Mouse (Mus musculus): ENCODE data around the gene Phkg2. TPM values are rescaled to one million over a fixed set of nuclear protein-coding genes. Genes with fewer than 3 reads are reported as not detected.

The Phkg2 gene
- total and polyA plus RNA-seq, 2 experiments from 2014 or later, result 23.1 to 44.1 TPM

- Histone ChIP-seq H3K9ac (replicated peaks; ENCODE audit: low read depth, low read length) (no peak overlapping the region), H3K9me3 (replicated peaks; ENCODE audit: control insufficient read depth, low read length) (no peaks in the 10 kb centered on the region), H3K27ac (ENCODE audit: low read depth) (no peak overlapping the region), H3K36me3 (replicated peaks; ENCODE audit: control insufficient read depth, insufficient read depth, low read length) (peaks cover 77% of the 10 kb centered on the region), H3K4me2 (ENCODE audit: low read depth, low read length) (no peak overlapping the region), H3K27me3 (ENCODE audit: control insufficient read depth, insufficient read depth, low read length) (no peaks in the 10 kb centered on the region), H3K4me3 (ENCODE audit: low read depth, low read length) (no peak overlapping the region), H3K4me1 (ENCODE audit: control insufficient read depth, insufficient read depth) (no peaks in the 10 kb centered on the region)
- DNase-seq (ENCODE audit: low spot score) (no peak), ATAC-seq (ENCODE audit: insufficient read depth, low read depth) (no peak)
- WGBS, result 91% methylated on average over 2 of the region's 2 CpGs
- TF ChIP-seq EP300 (IDR thresholded peaks at IDR 0.05; ENCODE audit: low read depth) (no peak), CTCF (IDR thresholded peaks at IDR 0.05; ENCODE audit: low read depth) (no peak)
Observed at GRCm38 (mm10) chr7:127602903-127603302, 29.8 kb downstream of the Phkg2 start.

DNA sequence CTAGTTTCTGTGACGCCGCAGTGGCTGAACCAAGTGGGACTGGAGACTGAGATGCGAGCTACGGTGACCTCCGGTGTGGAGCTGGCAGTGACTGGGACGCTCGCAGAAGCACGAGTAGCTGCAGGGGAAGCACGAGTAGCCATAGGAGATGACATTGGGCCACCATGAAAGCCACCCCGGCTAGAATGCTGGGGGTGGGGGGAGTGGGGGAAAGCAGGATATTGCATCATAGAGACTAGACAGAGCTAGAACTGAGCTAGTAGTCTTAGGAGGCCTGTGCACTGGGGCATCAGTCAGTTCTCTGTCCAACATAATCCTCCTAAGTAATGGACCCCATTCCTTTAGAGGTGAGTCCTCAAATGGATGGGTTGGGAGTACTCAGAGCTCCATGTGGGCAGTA lies 31.1 kb downstream of the Phkg2 start:
- Histone ChIP-seq H3K4me3 (ENCODE audit: low read depth, low read length) (no peak overlapping the region), H3K27ac (ENCODE audit: low read depth) (no peak overlapping the region), H3K9ac (replicated peaks; ENCODE audit: low read depth, low read length) (no peak overlapping the region), H3K27me3 (ENCODE audit: control insufficient read depth, insufficient read depth, low read length) (no peaks in the 10 kb centered on the region), H3K36me3 (replicated peaks; ENCODE audit: control insufficient read depth, insufficient read depth, low read length) (peaks cover 73% of the 10 kb centered on the region), H3K9me3 (replicated peaks; ENCODE audit: control insufficient read depth, low read length) (no peaks in the 10 kb centered on the region), H3K4me2 (ENCODE audit: low read depth, low read length) (no peak overlapping the region), H3K4me1 (ENCODE audit: control insufficient read depth, insufficient read depth) (no peaks in the 10 kb centered on the region)
- no peak for ATAC-seq (ENCODE audit: insufficient read depth, low read depth)
- WGBS, result 85% methylated on average over 10 of the region's 10 CpGs
- DNase-seq (ENCODE audit: low spot score), result no peak
- TF ChIP-seq EP300 (IDR thresholded peaks at IDR 0.05; ENCODE audit: low read depth) (no peak), CTCF (IDR thresholded peaks at IDR 0.05; ENCODE audit: low read depth) (no peak)

DNA sequence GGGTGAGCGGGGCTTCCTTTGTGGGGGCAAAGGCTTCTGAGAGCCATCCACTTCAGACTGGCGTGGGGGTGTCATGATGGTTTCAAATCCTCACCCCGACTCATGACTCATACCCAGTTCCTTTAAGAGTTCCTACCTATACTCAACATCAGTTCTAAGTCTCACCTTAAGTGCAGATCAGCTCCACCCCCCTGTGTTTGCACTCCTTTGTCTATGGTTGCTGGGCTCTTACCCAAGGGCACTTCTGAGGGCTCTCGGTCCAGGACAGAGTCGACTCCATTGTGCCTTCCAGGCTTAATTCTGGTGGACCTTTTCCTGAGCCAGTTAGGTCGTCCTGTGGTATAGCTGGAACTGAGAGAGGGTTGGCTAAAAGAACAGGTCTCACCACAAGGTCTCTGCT lies 34.0 kb downstream of the Phkg2 start:
- peaks cover 74% of the 10 kb centered on the region for H3K36me3 ChIP-seq (replicated peaks; ENCODE audit: control insufficient read depth, insufficient read depth, low read length)
- WGBS, result 80% methylated on average over 6 of the region's 6 CpGs
- H3K4me1 ChIP-seq (ENCODE audit: control insufficient read depth, insufficient read depth), result no peaks in the 10 kb centered on the region
- H3K4me3 ChIP-seq (ENCODE audit: low read depth, low read length), result no peak overlapping the region
- no peak for TF ChIP-seq EP300 (IDR thresholded peaks at IDR 0.05; ENCODE audit: low read depth)
- TF ChIP-seq CTCF (IDR thresholded peaks at IDR 0.05; ENCODE audit: low read depth), result no peak
- H3K27ac ChIP-seq (ENCODE audit: low read depth), result no peak overlapping the region
- no peaks in the 10 kb centered on the region for H3K27me3 ChIP-seq (ENCODE audit: control insufficient read depth, insufficient read depth, low read length)
- no peak overlapping the region for H3K9ac ChIP-seq (replicated peaks; ENCODE audit: low read depth, low read length)
- ATAC-seq (ENCODE audit: insufficient read depth, low read depth) (no peak), DNase-seq (ENCODE audit: low spot score) (no peak)
- no peaks in the 10 kb centered on the region for H3K9me3 ChIP-seq (replicated peaks; ENCODE audit: control insufficient read depth, low read length)
- H3K4me2 ChIP-seq (ENCODE audit: low read depth, low read length), result no peak overlapping the region

DNA sequence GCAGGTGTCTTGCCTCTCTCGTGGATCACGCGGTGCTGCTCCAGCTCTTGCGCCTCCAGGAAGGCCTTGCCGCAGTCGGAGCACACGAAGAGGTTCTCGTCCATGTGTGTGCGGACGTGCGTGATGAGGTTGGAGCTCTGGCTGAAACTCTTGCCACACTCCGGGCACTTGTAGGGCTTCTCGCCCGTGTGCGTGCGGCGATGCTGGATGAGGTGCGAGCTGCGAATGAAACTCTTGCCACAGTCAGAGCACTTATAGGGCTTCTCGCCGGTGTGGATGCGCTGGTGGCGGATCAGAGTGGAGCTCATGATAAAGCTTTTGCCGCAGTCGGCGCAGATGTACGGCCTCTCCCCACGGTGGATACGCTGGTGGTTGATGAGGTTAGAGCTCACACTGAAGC lies 37.9 kb downstream of the Phkg2 start:
- peaks cover 55% of the 10 kb centered on the region for H3K36me3 ChIP-seq (replicated peaks; ENCODE audit: control insufficient read depth, insufficient read depth, low read length)
- H3K9ac ChIP-seq (replicated peaks; ENCODE audit: low read depth, low read length), result no peak overlapping the region
- no peak for ATAC-seq (ENCODE audit: insufficient read depth, low read depth)
- no peak overlapping the region for H3K4me3 ChIP-seq (ENCODE audit: low read depth, low read length)
- H3K4me1 ChIP-seq (ENCODE audit: control insufficient read depth, insufficient read depth), result peaks cover 9% of the 10 kb centered on the region
- 96% methylated on average over 29 of the region's 29 CpGs for WGBS
- H3K27me3 ChIP-seq (ENCODE audit: control insufficient read depth, insufficient read depth, low read length), result no peaks in the 10 kb centered on the region
- H3K27ac ChIP-seq (ENCODE audit: low read depth), result no peak overlapping the region
- H3K4me2 ChIP-seq (ENCODE audit: low read depth, low read length), result no peak overlapping the region
- no peak for DNase-seq (ENCODE audit: low spot score)
- H3K9me3 ChIP-seq (replicated peaks; ENCODE audit: control insufficient read depth, low read length), result no peaks in the 10 kb centered on the region
- no peak for TF ChIP-seq EP300 (IDR thresholded peaks at IDR 0.05; ENCODE audit: low read depth)
- TF ChIP-seq CTCF (IDR thresholded peaks at IDR 0.05; ENCODE audit: low read depth), result no peak

DNA sequence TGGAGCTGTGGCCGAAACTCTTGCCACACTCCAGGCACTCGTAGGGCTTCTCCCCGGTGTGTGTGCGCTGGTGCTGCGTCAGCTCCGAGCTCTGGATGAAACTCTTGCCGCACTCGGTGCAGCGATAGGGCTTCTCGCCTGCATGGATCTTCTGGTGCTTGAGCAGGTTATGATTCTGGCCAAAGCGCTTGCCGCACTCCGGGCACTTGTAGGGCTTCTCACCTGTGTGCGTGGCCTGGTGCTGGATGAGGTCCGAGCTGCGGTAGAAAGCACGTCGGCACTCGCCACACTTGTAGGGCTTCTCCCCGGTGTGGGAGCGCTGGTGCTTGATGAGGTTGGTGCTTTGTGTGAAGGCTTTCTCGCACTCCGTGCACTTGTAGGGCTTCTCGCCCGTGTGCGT lies 38.4 kb downstream of the Phkg2 start:
- Histone ChIP-seq H3K27ac (ENCODE audit: low read depth) (no peak overlapping the region), H3K9ac (replicated peaks; ENCODE audit: low read depth, low read length) (no peak overlapping the region), H3K4me2 (ENCODE audit: low read depth, low read length) (no peak overlapping the region), H3K27me3 (ENCODE audit: control insufficient read depth, insufficient read depth, low read length) (no peaks in the 10 kb centered on the region), H3K9me3 (replicated peaks; ENCODE audit: control insufficient read depth, low read length) (no peaks in the 10 kb centered on the region), H3K4me3 (ENCODE audit: low read depth, low read length) (no peak overlapping the region), H3K36me3 (replicated peaks; ENCODE audit: control insufficient read depth, insufficient read depth, low read length) (peaks cover 55% of the 10 kb centered on the region), H3K4me1 (ENCODE audit: control insufficient read depth, insufficient read depth) (peaks cover 9% of the 10 kb centered on the region)
- ATAC-seq (ENCODE audit: insufficient read depth, low read depth) (no peak), DNase-seq (ENCODE audit: low spot score) (no peak)
- TF ChIP-seq EP300 (IDR thresholded peaks at IDR 0.05; ENCODE audit: low read depth) (no peak), CTCF (IDR thresholded peaks at IDR 0.05; ENCODE audit: low read depth) (no peak)
- WGBS, result 97% methylated on average over 26 of the region's 26 CpGs

GRCm38 (mm10) chr7:127613501-127613900 lies 40.4 kb downstream of the Phkg2 start:
- peak overlapping the region; percentile 96; the same call in 1 of the 2 replicates for H3K27ac ChIP-seq (ENCODE audit: low read depth)
- no peak for DNase-seq (ENCODE audit: low spot score)

More at GRCm38 (mm10) chr7:127613501-127613900, 40.4 kb downstream of the Phkg2 start:
- TF ChIP-seq EP300 (IDR thresholded peaks at IDR 0.05; ENCODE audit: low read depth) (no peak), CTCF (IDR thresholded peaks at IDR 0.05; ENCODE audit: low read depth) (no peak)
- Histone ChIP-seq H3K4me3 (ENCODE audit: low read depth, low read length) (no peak overlapping the region; the same call in 1 of the 2 replicates), H3K9ac (replicated peaks; ENCODE audit: low read depth, low read length) (peak overlapping the region; percentile 96; the same call in 1 of the 2 replicates), H3K36me3 (replicated peaks; ENCODE audit: control insufficient read depth, insufficient read depth, low read length) (peaks cover 41% of the 10 kb centered on the region), H3K4me2 (ENCODE audit: low read depth, low read length) (peak overlapping the region; percentile 95), H3K9me3 (replicated peaks; ENCODE audit: control insufficient read depth, low read length) (no peaks in the 10 kb centered on the region), H3K4me1 (ENCODE audit: control insufficient read depth, insufficient read depth) (peaks cover 9% of the 10 kb centered on the region), H3K27me3 (ENCODE audit: control insufficient read depth, insufficient read depth, low read length) (no peaks in the 10 kb centered on the region)
- WGBS, result 54% methylated on average over 8 of the region's 8 CpGs
- no peak for ATAC-seq (ENCODE audit: insufficient read depth, low read depth)
